21 mouse cellular contexts compared by ENCODE assay signal in genomic region chr8:124976211-124976610, GRCm38 (mm10). TPM values are rescaled to one million over a fixed set of nuclear protein-coding genes. Genes with fewer than 3 reads are reported as not detected.
DNase-seq lines count a peak whose midpoint lies in the region; TF ChIP-seq lines count a peak whose summit lies in the region.
"Had no signal": no experiment of that assay in that cellular context is flagged by ENCODE, and none has a peak within 500 bp of the region (broad histone marks: within the 10 kb centered on the region; RNA-seq: fewer than 3 reads in every experiment).

No protein-coding gene starts in this region.

- H3K9me3 ChIP-seq in CH12.LX (replicated peaks; ENCODE audit: low read length): peaks cover 18% of the 10 kb centered on the region
- H3K9me3 ChIP-seq in MEL (replicated peaks; ENCODE audit: insufficient read depth, low read length): no peaks in the 10 kb centered on the region
- H3K9me3 ChIP-seq: forebrain, embryonic 15.5 days had no signal

- H3K27me3 ChIP-seq in CH12.LX (replicated peaks) (peaks cover 11% of the 10 kb centered on the region), MEL (ENCODE audit: control insufficient read depth in 1 of 2, insufficient read depth in 2 of 2, low read length in 2 of 2) (no peaks in the 10 kb centered on the region)
- H3K27me3 ChIP-seq: embryonic facial prominence, embryonic 12.5 days; forebrain, embryonic 13.5 days; forebrain, embryonic 15.5 days had no signal

- no peak for TF ChIP-seq RAD21 in CH12.LX (IDR thresholded peaks at IDR 0.05; ENCODE audit: low read depth, low read length)
- TF ChIP-seq RAD21 in MEL (IDR thresholded peaks at IDR 0.05; ENCODE audit: low read depth, low read length): no peak

- H3K9ac ChIP-seq in CH12.LX (ENCODE audit: insufficient read depth, low read depth) (no peak overlapping the region), MEL (ENCODE audit: control insufficient read depth, low read depth, low read length, poor library complexity, severe bottlenecking) (no peak overlapping the region)
- H3K9ac ChIP-seq: embryonic facial prominence, embryonic 12.5 days; forebrain, embryonic 13.5 days; forebrain, embryonic 15.5 days; forebrain, postnatal 0 days had no signal

- H3K79me2 ChIP-seq in CH12.LX (replicated peaks; ENCODE audit: control insufficient read depth, extremely low read depth, insufficient read depth, poor library complexity, severe bottlenecking) (no peaks in the 10 kb centered on the region), MEL (ENCODE audit: control insufficient read depth, insufficient read depth, low read length, poor library complexity) (no peaks in the 10 kb centered on the region)

- no peaks in the 10 kb centered on the region for H3K36me3 ChIP-seq in CH12.LX (replicated peaks in 1 of 2; ENCODE audit: control insufficient read depth in 1 of 2, insufficient read depth in 1 of 2, low read length in 1 of 2)
- peaks cover 0 to 8% of the 10 kb centered on the region in 2 experiments; a peak in 2 of 4 replicates for H3K36me3 ChIP-seq in MEL (ENCODE audit: control insufficient read depth in 1 of 2, insufficient read depth in 2 of 2, low read length in 2 of 2)
- H3K36me3 ChIP-seq: embryonic facial prominence, embryonic 10.5 days; embryonic facial prominence, embryonic 12.5 days; forebrain, embryonic 15.5 days; G1E had no signal

- H3K4me1 ChIP-seq in CH12.LX (ENCODE audit: control insufficient read depth in 1 of 2, insufficient read depth in 2 of 2) (peaks cover 0 to 3% of the 10 kb centered on the region in 2 experiments; a peak in 1 of 4 replicates), MEL (ENCODE audit: control insufficient read depth in 1 of 2, insufficient read depth in 2 of 2, low read length in 2 of 2) (peaks cover 6 to 16% of the 10 kb centered on the region in 2 experiments)
- H3K4me1 ChIP-seq: embryonic facial prominence, embryonic 10.5 days; embryonic facial prominence, embryonic 12.5 days; forebrain, embryonic 13.5 days; forebrain, embryonic 15.5 days had no signal

- no peak overlapping the region for H3K4me2 ChIP-seq in CH12.LX (ENCODE audit: insufficient read depth, low read depth, poor library complexity, severe bottlenecking)
- H3K4me2 ChIP-seq: embryonic facial prominence, embryonic 12.5 days; forebrain, embryonic 13.5 days; forebrain, embryonic 15.5 days had no signal

- in situ Hi-C loops in CH12.LX (cut with MboI; ENCODE audit: low pct_ligation_motif_present, low pct_unique_long_range_greater_than_20kb, low sequenced_read_pairs): no loop called here

- TF ChIP-seq CTCF in CH12.LX (conservative IDR thresholded peaks at IDR 0.05 in 1 of 2, IDR thresholded peaks at IDR 0.05 in 1 of 2; ENCODE audit: low read depth in 2 of 2, low read length in 2 of 2) (no peak), MEL (IDR thresholded peaks at IDR 0.05 in 2 of 3, conservative IDR thresholded peaks at IDR 0.05 in 1 of 3; ENCODE audit: control insufficient read depth in 1 of 3, insufficient read depth in 1 of 3, low read depth in 2 of 3, low read length in 3 of 3, poor library complexity in 1 of 3, severe bottlenecking in 1 of 3) (no peak)

- no peak overlapping the region for H3K27ac ChIP-seq in CH12.LX (ENCODE audit: insufficient read depth, low read depth)
- H3K27ac ChIP-seq in MEL (ENCODE audit: control insufficient read depth, low read depth, low read length): no peak overlapping the region
- H3K27ac ChIP-seq: embryonic facial prominence, embryonic 10.5 days; embryonic facial prominence, embryonic 12.5 days; forebrain, embryonic 13.5 days; forebrain, embryonic 15.5 days had no signal

- H3K4me3 ChIP-seq in CH12.LX (replicated peaks in 1 of 3; ENCODE audit: low read depth in 2 of 3, low read length in 2 of 3, poor library complexity in 1 of 3) (no peak overlapping the region), MEL (ENCODE audit: control insufficient read depth in 1 of 2, insufficient read depth in 1 of 2, low read depth in 2 of 2, low read length in 2 of 2) (no peak overlapping the region)
- H3K4me3 ChIP-seq: embryonic facial prominence, embryonic 10.5 days; embryonic facial prominence, embryonic 12.5 days; forebrain, embryonic 13.5 days; forebrain, embryonic 15.5 days had no signal

- dilution Hi-C loops in CH12.LX (cut with MboI; ENCODE audit: extremely low pct_ligation_motif_present, extremely low pct_unique_long_range_greater_than_20kb, low sequenced_read_pairs): no loop called here

- DNase-seq in CH12.LX (ENCODE audit: extremely low read depth): no peak
- no peak for DNase-seq in MEL (ENCODE audit: low read depth, low spot score)
- peak; percentile 16 for DNase-seq in ZHBTc4 (ENCODE audit: low read depth, low spot score)
- DNase-seq in gastrocnemius, postnatal 14 days: no peak
- no peak for DNase-seq in heart, adult 18-20 months
- DNase-seq in natural killer cell, adult 2 months (ENCODE audit: low spot score in 2 of 2): no peak
- DNase-seq: adrenal gland, adult 2 months; adrenal gland, postnatal 10 days; adrenal gland, postnatal 25 days; B cell, adult 2 months; cerebellum, adult 11 months; cerebellum, adult 18-20 months; cerebellum, adult 9-10 months; cerebellum, postnatal 10 days; cerebellum, postnatal 25 days; forebrain, postnatal 0 days had no signal

- intact Hi-C loops in gastrocnemius, postnatal 14 days (cut with DNase I; ENCODE audit: low total_unique reads): no loop called here

- TF ChIP-seq POLR2A in CH12.LX (IDR thresholded peaks at IDR 0.05; ENCODE audit: low read depth, low read length): no peak
- no peak for TF ChIP-seq POLR2A in MEL (IDR thresholded peaks at IDR 0.05; ENCODE audit: control insufficient read depth in 1 of 2, insufficient read depth in 1 of 2, low read depth in 1 of 2, low read length in 2 of 2, poor library complexity in 1 of 2)

- no peak for TF ChIP-seq EP300 in CH12.LX (IDR thresholded peaks at IDR 0.05; ENCODE audit: low read length)
- no peak for TF ChIP-seq EP300 in MEL (IDR thresholded peaks at IDR 0.05; ENCODE audit: low read depth in 1 of 2, low read length in 2 of 2)

TF ChIP-seq in CH12.LX, 34 proteins besides CTCF, POLR2A, EP300 and RAD21:
- no peak for TF ChIP-seq ZNF384 (IDR thresholded peaks at IDR 0.05; ENCODE audit: low read depth, low read length)
- no peak for TF ChIP-seq JUN (IDR thresholded peaks at IDR 0.05; ENCODE audit: insufficient read depth, low read depth, low read length)
- no peak for TF ChIP-seq MYC (IDR thresholded peaks at IDR 0.05; ENCODE audit: low read depth, low read length)
- TF ChIP-seq USF1 (IDR thresholded peaks at IDR 0.05; ENCODE audit: low read depth, low read length): peak; percentile 57
- peak; percentile 62 for TF ChIP-seq USF2 (conservative IDR thresholded peaks at IDR 0.05; ENCODE audit: low read depth, low read length)
- TF ChIP-seq CHD1 (IDR thresholded peaks at IDR 0.05; ENCODE audit: low read depth, low read length): no peak
- TF ChIP-seq RCOR1 (conservative IDR thresholded peaks at IDR 0.05; ENCODE audit: low read depth, low read length): no peak
- TF ChIP-seq SIN3A (IDR thresholded peaks at IDR 0.05; ENCODE audit: low read length): no peak
- TF ChIP-seq NRF1 (IDR thresholded peaks at IDR 0.05; ENCODE audit: low read depth, low read length): no peak

TF ChIP-seq in MEL, 35 proteins besides CTCF, POLR2A, EP300 and RAD21:
- TF ChIP-seq SMC3 (IDR thresholded peaks at IDR 0.05; ENCODE audit: low read depth, low read length) (no peak), USF1 (IDR thresholded peaks at IDR 0.05; ENCODE audit: low read depth, low read length) (peak; percentile 71; the same call in 1 of the 2 replicates), MYC (IDR thresholded peaks at IDR 0.05; ENCODE audit: low read depth, low read length) (no peak), USF2 (IDR thresholded peaks at IDR 0.05; ENCODE audit: borderline replicate concordance in 1 of 2, insufficient read depth in 1 of 2, low read depth in 1 of 2, low read length in 2 of 2) (0 out of 4 replicates have a peak, but pooled peaks of 1 of the 2 experiments have one; percentile 16), MXI1 (IDR thresholded peaks at IDR 0.05; ENCODE audit: low read depth, low read length) (no peak)
TF ChIP-seq in MEL: peak in this region for 2.

RNA-seq across cellular contexts. Expression of gene Egln1, which starts 27.1 kb away (rescaled TPM):
- 19.3 and 34.7 TPM in 2 replicates for total RNA-seq in CH12.LX (2012; rRNA removed)
- total RNA-seq in CH12.LX (2014; rRNA removed): 24.7 and 31.0 TPM in 2 replicates
- polyA plus RNA-seq in CH12.LX (2012; ENCODE audit: insufficient read length, low read depth): 17.9 and 19.0 TPM in 2 replicates
- total RNA-seq in MEL (2012; rRNA removed): 42.9 and 47.1 TPM in 2 replicates
- 10 to 100 TPM in 1 of 2 experiments, not detected in 1; 55.0 TPM for polyA plus RNA-seq in MEL (2012; ENCODE audit: insufficient read depth in 1 of 2, insufficient read length in 2 of 2, low read depth in 1 of 2, low replicate concordance in 2 of 2, missing spikeins in 1 of 2)
- total RNA-seq in gastrocnemius, postnatal 14 days (2021): 10 to 100 TPM; 70.1 to 76.6 TPM
- total RNA-seq in heart, adult 18-20 months (2021): 100 to 1,000 TPM; 310 to 331 TPM

RNA-seq across cellular contexts. Expression of gene Tsnax, which starts 36.6 kb away (rescaled TPM):
- 62.9 and 68.0 TPM in 2 replicates for total RNA-seq in CH12.LX (2012; rRNA removed)
- 47.8 and 48.0 TPM in 2 replicates for total RNA-seq in CH12.LX (2014; rRNA removed)
- polyA plus RNA-seq in CH12.LX (2012; ENCODE audit: insufficient read length, low read depth): 71.5 and 75.0 TPM in 2 replicates
- total RNA-seq in MEL (2012; rRNA removed): 99.2 and 160 TPM in 2 replicates
- polyA plus RNA-seq in MEL (2012; ENCODE audit: insufficient read depth in 1 of 2, insufficient read length in 2 of 2, low read depth in 1 of 2, low replicate concordance in 2 of 2, missing spikeins in 1 of 2): 100 to 1,000 TPM in 1 of 2 experiments, not detected in 1; 105 TPM
- 10 to 100 TPM; 64.3 to 67.1 TPM for total RNA-seq in gastrocnemius, postnatal 14 days (2021)
- total RNA-seq in heart, adult 18-20 months (2021): 10 to 100 TPM; 68.6 to 73.4 TPM

Comparison
In these comparisons a context has a peak if more than half of its experiments do, and no peak if none do; other contexts are left out.
1. Of the 35 proteins assayed by ChIP-seq in both MEL and CH12.LX: peak only in MEL: none; only in CH12.LX: none; in both: USF1; in neither: 33; mixed calls (peak in some experiments, not most) for 1.